Mouse (Mus musculus) frontal cortex, postnatal 25 days (tissue): ENCODE data around the gene Cdh23.

Experiments used
- DNase-seq, 2 experiments: peaks; one replicate each; pipeline ENCODE4 v3.0.0; 2022; ENCODE audit warnings: low spot score in 2 of 2

The Cdh23 gene

GRCm38 (mm10) chr10:60363426-60363825 lies 332.9 kb downstream of the Cdh23 start:
- DNase-seq: no peak

- no peak for DNase-seq
Measured at GRCm38 (mm10) chr10:60362310-60362628, 334.0 kb downstream of the Cdh23 start.

GRCm38 (mm10) chr10:60361615-60362309 lies 334.5 kb downstream of the Cdh23 start:
- no peak for DNase-seq

GRCm38 (mm10) chr10:60358776-60359175 lies 337.5 kb downstream of the Cdh23 start:
- DNase-seq: no peak

- DNase-seq: no peak
Measured at GRCm38 (mm10) chr10:60357901-60358300, 338.4 kb downstream of the Cdh23 start.

GRCm38 (mm10) chr10:60357441-60357840 lies 338.8 kb downstream of the Cdh23 start:
- DNase-seq: no peak

- DNase-seq: no peak
Measured at GRCm38 (mm10) chr10:60354881-60355677, 341.2 kb downstream of the Cdh23 start.

- DNase-seq: no peak
Measured at GRCm38 (mm10) chr10:60354003-60354325, 342.3 kb downstream of the Cdh23 start.

GRCm38 (mm10) chr10:60353241-60354002 lies 342.9 kb downstream of the Cdh23 start:
- DNase-seq: no peak

- no peak for DNase-seq
Measured at GRCm38 (mm10) chr10:60351761-60352455, 344.4 kb downstream of the Cdh23 start.

- DNase-seq: no peak
Measured at GRCm38 (mm10) chr10:60351248-60351647, 345.0 kb downstream of the Cdh23 start.

GRCm38 (mm10) chr10:60350805-60351167 lies 345.5 kb downstream of the Cdh23 start:
- peak; percentile 58 to 60 for DNase-seq

- no peak for DNase-seq
Measured at GRCm38 (mm10) chr10:60350077-60350804, 346.0 kb downstream of the Cdh23 start.

GRCm38 (mm10) chr10:60349644-60350043 lies 346.6 kb downstream of the Cdh23 start:
- DNase-seq: no peak

GRCm38 (mm10) chr10:60349056-60349455 lies 347.2 kb downstream of the Cdh23 start:
- DNase-seq: no peak

- DNase-seq: no peak
Measured at GRCm38 (mm10) chr10:60347768-60348610, 348.3 kb downstream of the Cdh23 start.

- DNase-seq: peak; percentile 28 to 63
Measured at GRCm38 (mm10) chr10:60346701-60347405, 349.4 kb downstream of the Cdh23 start, which contains the start of gene Vsir. Gene Vsir, plus strand, starts transcription at chr10:60346851.

GRCm38 (mm10) chr10:60346056-60346455 lies 350.2 kb downstream of the Cdh23 start:
- DNase-seq: no peak

- DNase-seq: no peak
Measured at GRCm38 (mm10) chr10:60344111-60344510, 352.2 kb downstream of the Cdh23 start.

- DNase-seq: no peak
Measured at GRCm38 (mm10) chr10:60341528-60341927, 354.8 kb downstream of the Cdh23 start.
